Mouse (Mus musculus): Measurements from ENCODE around the gene Gm42878. TPM values are rescaled to one million over a fixed set of nuclear protein-coding genes. Genes with fewer than 3 reads are reported as not detected.

Gm42878 gene
- not detected in 2 replicates for polyA plus RNA-seq (2016; fragmentation: Nextera tagmentation; extraction: Ambion mirVana)

GRCm38 (mm10) chr5:121544910-121545792 is at the start of gene Gm42878, which contains the start of gene Adam1a:
Gene Gm42878, minus strand, starts transcription at chr5:121545482.
Gene Adam1a, minus strand, starts transcription at chr5:121545482.
- peak within 1 kb of the TSS; percentile 100 for H3K4me3 ChIP-seq
- H3K27me3 ChIP-seq = no peaks in the 10 kb centered on the region
- H3K4me1 ChIP-seq = peaks cover 28% of the 10 kb centered on the region
- under 1% methylated on average over 57 of the region's 97 CpGs for WGBS
- H3K4me2 ChIP-seq (replicated peaks) = peak within 1 kb of the TSS; percentile 79
- H3K9me3 ChIP-seq = no peaks in the 10 kb centered on the region
- H3K36me3 ChIP-seq = no peaks in the 10 kb centered on the region
- peak within 1 kb of the TSS; percentile 96 for H3K9ac ChIP-seq (replicated peaks)
- H3K27ac ChIP-seq (replicated peaks) = peak within 1 kb of the TSS; percentile 97
- ATAC-seq (ENCODE audit: low FRiP score, low read depth) = peak; percentile 66

- Histone ChIP-seq H3K4me3 (no peak overlapping the region), H3K4me2 (replicated peaks) (no peak overlapping the region), H3K27ac (replicated peaks) (no peak overlapping the region), H3K4me1 (peaks cover 13% of the 10 kb centered on the region), H3K9ac (replicated peaks) (no peak overlapping the region), H3K36me3 (no peaks in the 10 kb centered on the region), H3K9me3 (no peaks in the 10 kb centered on the region), H3K27me3 (peaks cover 18% of the 10 kb centered on the region)
- 86% methylated on average over 6 of the region's 6 CpGs for WGBS
- no peak for ATAC-seq (ENCODE audit: low FRiP score, low read depth)
Observed at GRCm38 (mm10) chr5:121594714-121595313, 49.5 kb upstream of the Gm42878 start.

- 4% methylated on average over 47 of the region's 47 CpGs for WGBS
- Histone ChIP-seq H3K27ac (replicated peaks) (peak within 1 kb of the TSS; percentile 50), H3K36me3 (no peaks in the 10 kb centered on the region)
Observed at GRCm38 (mm10) chr5:121593451-121594401, 48.4 kb upstream of the Gm42878 start, which contains the start of gene Aldh2. Gene Aldh2, minus strand, starts transcription at chr5:121593824.

DNA sequence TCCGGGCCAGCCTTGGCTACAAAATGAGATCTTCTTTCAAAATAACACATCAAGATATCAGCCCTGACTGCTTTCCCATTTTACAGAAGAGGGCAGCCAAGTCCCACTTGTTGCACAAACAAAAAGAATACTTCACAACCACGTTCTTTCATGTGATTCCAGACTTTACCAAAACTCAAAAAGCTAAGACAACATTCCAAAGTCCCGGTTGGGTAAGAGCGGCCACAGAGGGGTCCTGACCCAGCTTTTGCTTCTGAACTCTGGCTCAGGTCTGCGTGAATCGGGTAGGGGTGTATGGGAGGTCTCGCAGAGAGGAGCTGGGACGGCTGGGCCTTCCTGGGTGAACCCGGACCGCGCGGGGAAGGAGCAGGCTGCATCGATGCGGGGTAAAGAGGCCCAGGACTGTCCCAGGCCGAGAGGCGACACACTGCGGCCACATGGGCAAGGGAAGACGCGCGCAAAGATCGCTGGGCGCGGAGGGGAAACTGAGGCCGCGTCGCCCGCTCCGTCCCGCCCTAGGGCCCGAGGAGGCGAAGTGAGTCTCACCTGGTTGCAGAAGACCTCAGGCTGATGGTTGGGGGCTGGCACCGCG is 47.6 kb upstream of the Gm42878 start:
- Histone ChIP-seq H3K27me3 (peaks cover 18% of the 10 kb centered on the region), H3K4me1 (peaks cover 13% of the 10 kb centered on the region), H3K4me2 (replicated peaks) (peak overlapping the region; percentile 78), H3K36me3 (no peaks in the 10 kb centered on the region), H3K9ac (replicated peaks) (peak overlapping the region; percentile 69), H3K27ac (replicated peaks) (no peak overlapping the region), H3K9me3 (no peaks in the 10 kb centered on the region), H3K4me3 (peak overlapping the region; percentile 62)
- peak; percentile 56; the same call in 1 of the 2 replicates for ATAC-seq (ENCODE audit: low FRiP score, low read depth)
- 5% methylated on average over 33 of the region's 33 CpGs for WGBS

More at GRCm38 (mm10) chr5:121593451-121594401, 48.4 kb upstream of the Gm42878 start, which contains the start of gene Aldh2:
- H3K4me2 ChIP-seq (replicated peaks) = peak within 1 kb of the TSS; percentile 78
- peaks cover 13% of the 10 kb centered on the region for H3K4me1 ChIP-seq
- peak; percentile 85 for ATAC-seq (ENCODE audit: low FRiP score, low read depth)
- H3K9me3 ChIP-seq = no peaks in the 10 kb centered on the region
- peak within 1 kb of the TSS; percentile 62 for H3K4me3 ChIP-seq
- H3K9ac ChIP-seq (replicated peaks) = peak within 1 kb of the TSS; percentile 69
- peaks cover 18% of the 10 kb centered on the region for H3K27me3 ChIP-seq

GRCm38 (mm10) chr5:121592064-121592815 is 47.0 kb upstream of the Gm42878 start:
- Histone ChIP-seq H3K9me3 (no peaks in the 10 kb centered on the region), H3K9ac (replicated peaks) (no peak overlapping the region), H3K36me3 (no peaks in the 10 kb centered on the region), H3K4me3 (peak overlapping the region; percentile 62; the same call in 1 of the 2 replicates), H3K27me3 (peaks cover 18% of the 10 kb centered on the region), H3K4me1 (peaks cover 13% of the 10 kb centered on the region), H3K4me2 (replicated peaks) (peak overlapping the region; percentile 78), H3K27ac (replicated peaks) (no peak overlapping the region)
- ATAC-seq (ENCODE audit: low FRiP score, low read depth) = no peak
- WGBS = 68% methylated on average over 11 of the region's 11 CpGs

GRCm38 (mm10) chr5:121591417-121592063 is 46.3 kb upstream of the Gm42878 start:
- H3K9ac ChIP-seq (replicated peaks) = no peak overlapping the region
- no peaks in the 10 kb centered on the region for H3K9me3 ChIP-seq
- peaks cover 13% of the 10 kb centered on the region for H3K4me1 ChIP-seq
- no peak overlapping the region for H3K27ac ChIP-seq (replicated peaks)
- H3K4me2 ChIP-seq (replicated peaks) = no peak overlapping the region
- peaks cover 18% of the 10 kb centered on the region for H3K27me3 ChIP-seq
- H3K36me3 ChIP-seq = no peaks in the 10 kb centered on the region
- no peak for ATAC-seq (ENCODE audit: low FRiP score, low read depth)
- WGBS = 84% methylated on average over 11 of the region's 11 CpGs
- H3K4me3 ChIP-seq = no peak overlapping the region

DNA sequence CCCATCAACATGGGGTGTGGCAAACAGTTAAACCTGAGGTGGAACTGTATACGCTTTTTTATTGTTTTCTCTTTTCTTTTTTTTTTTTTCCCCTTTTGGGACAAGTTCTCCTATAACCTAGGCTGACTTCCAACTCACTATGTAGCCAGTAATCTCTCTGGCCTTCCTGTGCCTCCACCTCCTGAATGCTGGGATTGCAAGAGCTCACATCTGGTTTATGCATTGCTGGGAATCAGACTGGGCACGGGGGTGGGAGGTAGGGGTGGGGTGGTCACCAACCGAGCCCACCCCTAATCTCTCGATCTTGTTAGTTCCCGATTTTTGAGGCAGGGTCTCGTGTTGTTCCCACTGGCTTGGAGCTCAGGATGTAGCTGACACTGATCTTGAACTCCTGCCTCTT is 44.6 kb upstream of the Gm42878 start:
- no peak overlapping the region for H3K9ac ChIP-seq (replicated peaks)
- no peaks in the 10 kb centered on the region for H3K9me3 ChIP-seq
- no peak overlapping the region for H3K4me2 ChIP-seq (replicated peaks)
- H3K27ac ChIP-seq (replicated peaks) = no peak overlapping the region
- ATAC-seq (ENCODE audit: low FRiP score, low read depth) = no peak
- 88% methylated on average over 6 of the region's 6 CpGs for WGBS
- H3K36me3 ChIP-seq = no peaks in the 10 kb centered on the region
- H3K4me3 ChIP-seq = no peak overlapping the region
- H3K27me3 ChIP-seq = peaks cover 9% of the 10 kb centered on the region; the same call in 1 of the 2 replicates
- peaks cover 13% of the 10 kb centered on the region for H3K4me1 ChIP-seq

DNA sequence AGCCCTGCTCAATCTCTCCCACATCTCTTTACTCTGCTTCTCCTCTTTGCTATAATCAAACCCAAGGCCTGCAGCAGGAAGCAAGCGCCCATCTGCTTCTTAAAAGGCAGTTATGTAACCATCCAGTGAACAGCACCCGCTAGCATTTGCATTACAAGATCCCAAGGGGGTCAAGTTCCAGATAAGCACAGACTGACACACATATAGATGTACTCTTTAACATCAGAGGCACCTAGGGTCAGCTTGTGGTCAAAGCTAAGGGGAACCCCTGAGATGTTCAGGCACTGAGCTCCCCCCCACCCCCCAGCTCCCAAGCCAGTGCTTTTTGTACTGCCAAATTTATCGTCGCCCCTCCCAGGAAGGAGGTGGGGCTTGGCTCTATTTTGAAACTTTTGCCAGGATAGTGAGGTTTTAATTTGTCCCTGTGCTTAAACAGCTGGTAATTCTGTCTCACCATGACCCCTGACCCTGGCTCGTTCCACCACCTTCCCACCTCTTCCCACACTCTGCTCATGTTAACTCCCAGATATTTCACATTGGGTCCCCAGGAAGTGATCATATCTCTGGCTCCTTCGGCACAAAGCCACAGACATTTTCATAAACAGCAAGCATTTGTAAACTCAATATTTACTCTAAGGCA is 41.2 kb upstream of the Gm42878 start:
- no peaks in the 10 kb centered on the region for H3K36me3 ChIP-seq
- no peak overlapping the region for H3K4me3 ChIP-seq
- no peak for ATAC-seq (ENCODE audit: low FRiP score, low read depth)
- no peaks in the 10 kb centered on the region for H3K4me1 ChIP-seq
- no peak overlapping the region for H3K27ac ChIP-seq (replicated peaks)
- WGBS = 77% methylated on average over 6 of the region's 6 CpGs
- no peak overlapping the region for H3K9ac ChIP-seq (replicated peaks)
- H3K4me2 ChIP-seq (replicated peaks) = no peak overlapping the region
- H3K27me3 ChIP-seq = peaks cover under 1% of the 10 kb centered on the region; the same call in 1 of the 2 replicates
- no peaks in the 10 kb centered on the region for H3K9me3 ChIP-seq

DNA sequence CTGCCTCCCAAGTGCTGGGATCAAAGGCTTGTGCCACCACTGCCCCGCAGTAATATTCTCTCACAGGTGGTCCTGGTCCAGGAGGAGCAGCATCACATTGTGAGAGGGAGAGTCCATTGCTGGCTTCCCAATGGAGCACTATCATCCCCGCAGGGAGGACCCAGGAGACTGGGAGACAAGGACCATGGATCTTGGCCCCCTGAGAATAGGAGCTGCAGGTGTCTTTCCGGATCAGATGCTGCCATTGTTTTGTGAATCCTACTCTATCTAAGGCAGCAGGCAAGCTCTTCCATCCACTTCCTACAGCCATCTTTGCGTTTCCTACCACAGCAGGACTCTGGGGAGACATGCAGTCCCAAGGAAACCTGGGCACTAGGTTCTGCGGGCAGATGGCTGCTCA is 40.4 kb upstream of the Gm42878 start:
- Histone ChIP-seq H3K4me3 (no peak overlapping the region), H3K4me1 (no peaks in the 10 kb centered on the region), H3K27me3 (no peaks in the 10 kb centered on the region), H3K9ac (replicated peaks) (no peak overlapping the region), H3K9me3 (no peaks in the 10 kb centered on the region), H3K4me2 (replicated peaks) (no peak overlapping the region), H3K27ac (replicated peaks) (no peak overlapping the region), H3K36me3 (no peaks in the 10 kb centered on the region)
- ATAC-seq (ENCODE audit: low FRiP score, low read depth) = no peak
- WGBS = 83% methylated on average over 5 of the region's 5 CpGs

DNA sequence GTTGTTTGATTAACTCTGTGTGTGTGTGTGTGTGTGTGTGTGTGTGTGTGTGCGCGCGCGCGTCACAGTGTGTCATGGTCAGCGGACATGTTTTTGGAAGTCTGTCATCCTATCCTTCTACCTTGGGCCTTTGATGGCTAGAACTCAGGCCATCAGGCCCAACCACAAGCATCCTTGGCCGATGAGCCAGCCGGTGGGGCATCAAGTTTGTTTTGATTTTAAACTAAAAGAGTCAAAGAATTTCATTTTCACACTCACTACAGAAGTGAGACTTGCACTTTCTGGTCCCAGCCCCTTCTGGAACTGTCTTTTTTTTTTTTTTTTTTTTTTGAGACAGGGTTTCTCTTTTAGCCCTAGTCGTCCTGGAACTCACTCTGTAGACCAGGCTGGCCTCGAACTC is 39.7 kb upstream of the Gm42878 start:
- Histone ChIP-seq H3K36me3 (peaks cover 4% of the 10 kb centered on the region; the same call in 1 of the 2 replicates), H3K9me3 (no peaks in the 10 kb centered on the region), H3K4me2 (replicated peaks) (no peak overlapping the region), H3K27ac (replicated peaks) (no peak overlapping the region), H3K4me1 (no peaks in the 10 kb centered on the region), H3K4me3 (no peak overlapping the region), H3K9ac (replicated peaks) (no peak overlapping the region), H3K27me3 (no peaks in the 10 kb centered on the region)
- WGBS = 87% methylated on average over 10 of the region's 10 CpGs
- no peak for ATAC-seq (ENCODE audit: low FRiP score, low read depth)

All from midbrain, embryonic 12.5 days (tissue).